Mouse (Mus musculus) gastrocnemius, adult 8-10 months (tissue): ENCODE results near the gene Hspa12a. TPM values are rescaled to one million over a fixed set of nuclear protein-coding genes. Genes with fewer than 3 reads are reported as not detected.
"Not testable (repeated sequence)": the region's sequence is repeated elsewhere in the genome, so short reads cannot be mapped to it uniquely, and the experiment has no call there.

ENCODE experiments used
- DNase-seq, 2 experiments: peaks; one replicate each; pipeline ENCODE4 v3.0.0; 2022; ENCODE audit warnings: low spot score in 2 of 2
- total RNA-seq, 4 experiments: library from RNA; stranded (reverse); gene quantifications; 2 replicates each; pipeline ENCODE4 v1.2.4; 2022

Hspa12a gene
- total RNA-seq, 4 experiments from 2014 or later: 1.7 to 4.2 (median 3.6) TPM

GRCm38 (mm10) chr19:58910941-58911368 is 32.5 kb downstream of the Hspa12a start:
- DNase-seq: no peak

- no peak for DNase-seq
Observed at GRCm38 (mm10) chr19:58908018-58908417, 35.4 kb downstream of the Hspa12a start.

GRCm38 (mm10) chr19:58906685-58907084 is 36.8 kb downstream of the Hspa12a start:
- DNase-seq: no peak

GRCm38 (mm10) chr19:58903899-58904327 is 39.5 kb downstream of the Hspa12a start:
- DNase-seq: peak; percentile 63 to 67

- DNase-seq: no peak
Observed at GRCm38 (mm10) chr19:58903079-58903898, 40.2 kb downstream of the Hspa12a start.

GRCm38 (mm10) chr19:58900471-58900870 is 43.0 kb downstream of the Hspa12a start:
- not testable (repeated sequence) for DNase-seq

GRCm38 (mm10) chr19:58896216-58896615 is 47.2 kb downstream of the Hspa12a start:
- DNase-seq: no peak

- DNase-seq: no peak
Observed at GRCm38 (mm10) chr19:58889306-58890038, 54.0 kb downstream of the Hspa12a start.

- no peak for DNase-seq
Observed at GRCm38 (mm10) chr19:58886467-58886866, 57.0 kb downstream of the Hspa12a start.

- no peak for DNase-seq
Observed at GRCm38 (mm10) chr19:58883451-58883850, 60.0 kb downstream of the Hspa12a start.

GRCm38 (mm10) chr19:58882336-58882735 is 61.1 kb downstream of the Hspa12a start:
- no peak for DNase-seq

GRCm38 (mm10) chr19:58879330-58879957 is 64.0 kb downstream of the Hspa12a start:
- DNase-seq: no peak

GRCm38 (mm10) chr19:58878560-58878959 is 64.9 kb downstream of the Hspa12a start:
- no peak for DNase-seq

- DNase-seq: no peak
Observed at GRCm38 (mm10) chr19:58873536-58873935, 69.9 kb downstream of the Hspa12a start.

- DNase-seq: no peak
Observed at GRCm38 (mm10) chr19:58872381-58873259, 70.8 kb downstream of the Hspa12a start.

GRCm38 (mm10) chr19:58871878-58872277 is 71.6 kb downstream of the Hspa12a start:
- no peak for DNase-seq

GRCm38 (mm10) chr19:58866651-58867050 is 76.8 kb downstream of the Hspa12a start:
- DNase-seq: no peak

- DNase-seq: no peak
Observed at GRCm38 (mm10) chr19:58865224-58865623, 78.2 kb downstream of the Hspa12a start.

GRCm38 (mm10) chr19:58864006-58864573 is 79.4 kb downstream of the Hspa12a start:
- DNase-seq: no peak

GRCm38 (mm10) chr19:58861174-58861760 is 82.2 kb downstream of the Hspa12a start:
- DNase-seq: no peak
